Mouse (Mus musculus): ENCODE data around the gene Hsd17b7. TPM values are rescaled to one million over a fixed set of nuclear protein-coding genes. Genes with fewer than 3 reads are reported as not detected.

The Hsd17b7 gene
- total and polyA plus RNA-seq, 2 experiments from 2014 or later = 24.8 to 33.3 TPM

GRCm38 (mm10) chr1:169924567-169924966 lies 44.5 kb downstream of the Hsd17b7 start:
- ATAC-seq (ENCODE audit: low FRiP score) = no peak
- WGBS = 75% methylated on average over 2 of the region's 2 CpGs
- no peak overlapping the region for H3K4me2 ChIP-seq (ENCODE audit: low read depth, low read length, poor library complexity, severe bottlenecking)

GRCm38 (mm10) chr1:169921710-169922211 lies 47.3 kb downstream of the Hsd17b7 start:
- peak; percentile 77 for TF ChIP-seq CTCF (IDR thresholded peaks at IDR 0.05)
- no peak overlapping the region for H3K4me3 ChIP-seq (ENCODE audit: low read depth, low read length)
- no peak overlapping the region for H3K9ac ChIP-seq (replicated peaks; ENCODE audit: low read length, poor library complexity, severe bottlenecking)
- WGBS = 36% methylated on average over 8 of the region's 8 CpGs
- H3K27me3 ChIP-seq (ENCODE audit: insufficient read depth, low read length) = 0 out of 2 replicates have a peak, but pooled peaks cover 2% of the 10 kb centered on the region
- ATAC-seq (ENCODE audit: low FRiP score) (no peak), DNase-seq (ENCODE audit: low spot score) (peak; percentile 64)
- H3K4me1 ChIP-seq (ENCODE audit: insufficient read depth, low read length) = no peaks in the 10 kb centered on the region
- no peak overlapping the region for H3K4me2 ChIP-seq (ENCODE audit: low read depth, low read length, poor library complexity, severe bottlenecking)
- H3K27ac ChIP-seq (ENCODE audit: low read depth, low read length) = no peak overlapping the region
- no peaks in the 10 kb centered on the region for H3K9me3 ChIP-seq (ENCODE audit: low read length)
- H3K36me3 ChIP-seq (ENCODE audit: insufficient read depth, low read length) = no peaks in the 10 kb centered on the region

More at GRCm38 (mm10) chr1:169924567-169924966, 44.5 kb downstream of the Hsd17b7 start:
- Histone ChIP-seq H3K27ac (ENCODE audit: low read depth, low read length) (no peak overlapping the region), H3K27me3 (ENCODE audit: insufficient read depth, low read length) (0 out of 2 replicates have a peak, but pooled peaks cover 2% of the 10 kb centered on the region), H3K9me3 (ENCODE audit: low read length) (no peaks in the 10 kb centered on the region), H3K4me1 (ENCODE audit: insufficient read depth, low read length) (no peaks in the 10 kb centered on the region), H3K9ac (replicated peaks; ENCODE audit: low read length, poor library complexity, severe bottlenecking) (no peak overlapping the region), H3K4me3 (ENCODE audit: low read depth, low read length) (no peak overlapping the region), H3K36me3 (ENCODE audit: insufficient read depth, low read length) (no peaks in the 10 kb centered on the region)
- no peak for TF ChIP-seq CTCF (IDR thresholded peaks at IDR 0.05)
- DNase-seq (ENCODE audit: low spot score) = no peak

GRCm38 (mm10) chr1:169919211-169919610 lies 49.8 kb downstream of the Hsd17b7 start:
- no peak overlapping the region for H3K4me3 ChIP-seq (ENCODE audit: low read depth, low read length)
- no peaks in the 10 kb centered on the region for H3K9me3 ChIP-seq (ENCODE audit: low read length)
- TF ChIP-seq CTCF (IDR thresholded peaks at IDR 0.05) = peak; percentile 91
- H3K9ac ChIP-seq (replicated peaks; ENCODE audit: low read length, poor library complexity, severe bottlenecking) = no peak overlapping the region
- H3K4me2 ChIP-seq (ENCODE audit: low read depth, low read length, poor library complexity, severe bottlenecking) = no peak overlapping the region
- 0 out of 2 replicates have a peak, but pooled peaks cover 2% of the 10 kb centered on the region for H3K27me3 ChIP-seq (ENCODE audit: insufficient read depth, low read length)
- WGBS = 6% methylated on average over 11 of the region's 11 CpGs
- ATAC-seq (ENCODE audit: low FRiP score) (peak; percentile 56; the same call in 1 of the 2 replicates), DNase-seq (ENCODE audit: low spot score) (peak; percentile 77)
- H3K4me1 ChIP-seq (ENCODE audit: insufficient read depth, low read length) = no peaks in the 10 kb centered on the region
- H3K27ac ChIP-seq (ENCODE audit: low read depth, low read length) = no peak overlapping the region
- no peaks in the 10 kb centered on the region for H3K36me3 ChIP-seq (ENCODE audit: insufficient read depth, low read length)

- WGBS = 26% methylated on average over 4 of the region's 4 CpGs
These were observed 51.0 kb downstream of the Hsd17b7 start for GRCm38 (mm10) chr1:169917998-169918397.

GRCm38 (mm10) chr1:169917115-169917796 lies 51.8 kb downstream of the Hsd17b7 start:
- Histone ChIP-seq H3K4me3 (ENCODE audit: low read depth, low read length) (no peak overlapping the region), H3K4me2 (ENCODE audit: low read depth, low read length, poor library complexity, severe bottlenecking) (no peak overlapping the region), H3K4me1 (ENCODE audit: insufficient read depth, low read length) (no peaks in the 10 kb centered on the region), H3K9me3 (ENCODE audit: low read length) (no peaks in the 10 kb centered on the region), H3K36me3 (ENCODE audit: insufficient read depth, low read length) (no peaks in the 10 kb centered on the region), H3K27me3 (ENCODE audit: insufficient read depth, low read length) (0 out of 2 replicates have a peak, but pooled peaks cover 2% of the 10 kb centered on the region), H3K9ac (replicated peaks; ENCODE audit: low read length, poor library complexity, severe bottlenecking) (no peak overlapping the region), H3K27ac (ENCODE audit: low read depth, low read length) (no peak overlapping the region)
- no peak for DNase-seq (ENCODE audit: low spot score)
- WGBS = 74% methylated on average over 9 of the region's 9 CpGs
- no peak for TF ChIP-seq CTCF (IDR thresholded peaks at IDR 0.05)
- ATAC-seq (ENCODE audit: low FRiP score) = no peak

More at GRCm38 (mm10) chr1:169917998-169918397, 51.0 kb downstream of the Hsd17b7 start:
- Histone ChIP-seq H3K4me3 (ENCODE audit: low read depth, low read length) (no peak overlapping the region), H3K9ac (replicated peaks; ENCODE audit: low read length, poor library complexity, severe bottlenecking) (no peak overlapping the region), H3K4me1 (ENCODE audit: insufficient read depth, low read length) (no peaks in the 10 kb centered on the region), H3K27ac (ENCODE audit: low read depth, low read length) (no peak overlapping the region), H3K27me3 (ENCODE audit: insufficient read depth, low read length) (0 out of 2 replicates have a peak, but pooled peaks cover 2% of the 10 kb centered on the region), H3K4me2 (ENCODE audit: low read depth, low read length, poor library complexity, severe bottlenecking) (no peak overlapping the region), H3K36me3 (ENCODE audit: insufficient read depth, low read length) (no peaks in the 10 kb centered on the region), H3K9me3 (ENCODE audit: low read length) (no peaks in the 10 kb centered on the region)
- ATAC-seq (ENCODE audit: low FRiP score) (no peak), DNase-seq (ENCODE audit: low spot score) (peak; percentile 76)
- peak; percentile 90 for TF ChIP-seq CTCF (IDR thresholded peaks at IDR 0.05)

- Histone ChIP-seq H3K4me3 (ENCODE audit: low read depth, low read length) (no peak overlapping the region), H3K27ac (ENCODE audit: low read depth, low read length) (no peak overlapping the region; the same call in 1 of the 2 replicates), H3K9ac (replicated peaks; ENCODE audit: low read length, poor library complexity, severe bottlenecking) (no peak overlapping the region), H3K4me1 (ENCODE audit: insufficient read depth, low read length) (no peaks in the 10 kb centered on the region), H3K27me3 (ENCODE audit: insufficient read depth, low read length) (0 out of 2 replicates have a peak, but pooled peaks cover 2% of the 10 kb centered on the region), H3K36me3 (ENCODE audit: insufficient read depth, low read length) (no peaks in the 10 kb centered on the region), H3K4me2 (ENCODE audit: low read depth, low read length, poor library complexity, severe bottlenecking) (no peak overlapping the region), H3K9me3 (ENCODE audit: low read length) (no peaks in the 10 kb centered on the region)
- no peak for ATAC-seq (ENCODE audit: low FRiP score)
- WGBS = 69% methylated on average over 7 of the region's 7 CpGs
- no peak for DNase-seq (ENCODE audit: low spot score)
- no peak for TF ChIP-seq CTCF (IDR thresholded peaks at IDR 0.05)
These were observed 52.4 kb downstream of the Hsd17b7 start for GRCm38 (mm10) chr1:169916659-169917058.

Measured in midbrain, postnatal 0 days (tissue).